Mouse (Mus musculus): Measurements from ENCODE around the gene Gpr1. TPM values are rescaled to one million over a fixed set of nuclear protein-coding genes. Genes with fewer than 3 reads are reported as not detected.

Gene Gpr1
- polyA plus RNA-seq, 1 experiment from 2014 or later: 0.17 TPM

DNA sequence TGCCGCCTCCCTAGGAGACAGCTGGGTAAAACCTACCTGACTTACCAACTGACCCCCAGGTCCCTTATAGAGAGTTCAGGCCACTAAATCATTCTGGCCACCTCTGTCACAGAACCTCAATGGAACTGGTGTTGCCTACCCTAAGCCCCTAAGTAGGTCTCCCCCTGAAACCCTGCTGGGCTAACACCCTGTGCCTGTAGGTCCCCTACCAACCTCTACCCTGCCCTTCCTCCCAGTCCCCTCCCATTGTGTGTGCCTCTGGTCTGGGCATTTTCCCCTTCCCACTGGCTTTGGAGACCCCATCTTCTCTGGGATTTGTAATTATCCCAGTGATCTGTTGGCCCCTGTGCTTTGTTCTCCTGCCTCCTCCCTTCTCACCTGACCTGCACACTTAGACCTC lies 10.9 kb downstream of the Gpr1 start:
- WGBS: 100% methylated on average over 1 of the region's 1 CpGs
- DNase-seq (ENCODE audit: low spot score): no peak

DNA sequence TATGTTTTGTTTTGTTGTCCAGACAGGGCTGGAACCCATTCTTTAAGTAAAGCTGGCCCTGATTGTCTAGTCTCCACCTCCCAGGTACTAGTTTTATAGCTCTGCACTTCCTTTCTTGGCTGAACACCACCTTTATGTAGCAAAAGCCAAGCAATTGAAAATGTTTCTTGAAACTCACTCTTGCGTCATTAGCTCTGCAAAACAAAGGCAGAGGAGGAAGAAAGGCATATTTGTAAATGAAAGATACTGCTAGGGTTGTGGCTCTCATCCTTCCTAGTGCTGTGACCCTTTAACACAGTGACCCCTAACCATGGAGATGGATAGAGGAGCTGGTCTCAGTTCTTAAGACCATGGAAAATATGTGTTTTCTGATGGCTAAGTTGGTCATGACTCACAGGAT lies 12.7 kb downstream of the Gpr1 start:
- Histone ChIP-seq H3K4me3 (replicated peaks; ENCODE audit: low read depth, low read length) (no peak overlapping the region), H3K4me1 (replicated peaks; ENCODE audit: insufficient read depth, low read length) (no peaks in the 10 kb centered on the region), H3K9ac (ENCODE audit: low read depth, low read length) (no peak overlapping the region), H3K27me3 (ENCODE audit: insufficient read depth, low read length) (no peaks in the 10 kb centered on the region), H3K9me3 (replicated peaks; ENCODE audit: low read length) (no peaks in the 10 kb centered on the region; the same call in 1 of the 2 replicates), H3K4me2 (ENCODE audit: low read length) (no peak overlapping the region), H3K27ac (no peak overlapping the region), H3K36me3 (ENCODE audit: insufficient read depth, low read length) (no peaks in the 10 kb centered on the region)
- DNase-seq (ENCODE audit: low spot score) (no peak), ATAC-seq (replicated peaks; ENCODE audit: low FRiP score, low read depth) (no peak)
- WGBS: 76% methylated on average over 1 of the region's 1 CpGs
- no peak for TF ChIP-seq CTCF (IDR thresholded peaks at IDR 0.05; ENCODE audit: low read depth)

More for the DNA sequence above, 10.9 kb downstream of the Gpr1 start:
- Histone ChIP-seq H3K27ac (no peak overlapping the region), H3K4me1 (replicated peaks; ENCODE audit: insufficient read depth, low read length) (no peaks in the 10 kb centered on the region), H3K27me3 (ENCODE audit: insufficient read depth, low read length) (no peaks in the 10 kb centered on the region), H3K36me3 (ENCODE audit: insufficient read depth, low read length) (no peaks in the 10 kb centered on the region), H3K9me3 (replicated peaks; ENCODE audit: low read length) (no peaks in the 10 kb centered on the region; the same call in 1 of the 2 replicates), H3K9ac (ENCODE audit: low read depth, low read length) (no peak overlapping the region), H3K4me3 (replicated peaks; ENCODE audit: low read depth, low read length) (no peak overlapping the region), H3K4me2 (ENCODE audit: low read length) (no peak overlapping the region)
- no peak for ATAC-seq (replicated peaks; ENCODE audit: low FRiP score, low read depth)
- no peak for TF ChIP-seq CTCF (IDR thresholded peaks at IDR 0.05; ENCODE audit: low read depth)

DNA sequence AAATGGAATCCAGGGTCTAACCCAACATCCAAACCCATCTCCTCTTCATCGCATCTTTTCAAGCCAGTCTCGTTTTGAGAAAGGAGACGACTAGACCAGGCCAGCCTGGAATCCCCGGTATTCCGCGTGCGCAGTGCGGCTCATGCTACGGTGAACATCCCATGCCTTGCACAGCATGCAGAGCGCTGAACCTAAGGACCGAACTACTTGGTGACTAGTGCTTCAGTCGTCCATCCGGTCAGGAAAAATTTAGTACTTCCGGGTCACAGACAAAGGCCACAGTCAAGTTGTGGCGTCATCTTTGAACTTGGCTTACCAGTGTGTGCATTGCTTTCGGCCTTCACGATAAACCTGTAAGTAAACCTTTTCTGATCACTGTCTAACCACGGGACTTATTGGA lies 14.0 kb downstream of the Gpr1 start:
- no peaks in the 10 kb centered on the region; the same call in 1 of the 2 replicates for H3K9me3 ChIP-seq (replicated peaks; ENCODE audit: low read length)
- no peak overlapping the region for H3K4me3 ChIP-seq (replicated peaks; ENCODE audit: low read depth, low read length)
- no peak for ATAC-seq (replicated peaks; ENCODE audit: low FRiP score, low read depth)
- 94% methylated on average over 18 of the region's 18 CpGs for WGBS
- no peak for TF ChIP-seq CTCF (IDR thresholded peaks at IDR 0.05; ENCODE audit: low read depth)
- DNase-seq (ENCODE audit: low spot score): no peak
- H3K27me3 ChIP-seq (ENCODE audit: insufficient read depth, low read length): no peaks in the 10 kb centered on the region
- no peaks in the 10 kb centered on the region for H3K4me1 ChIP-seq (replicated peaks; ENCODE audit: insufficient read depth, low read length)
- H3K4me2 ChIP-seq (ENCODE audit: low read length): no peak overlapping the region
- no peaks in the 10 kb centered on the region for H3K36me3 ChIP-seq (ENCODE audit: insufficient read depth, low read length)
- H3K27ac ChIP-seq: no peak overlapping the region
- H3K9ac ChIP-seq (ENCODE audit: low read depth, low read length): no peak overlapping the region

DNA sequence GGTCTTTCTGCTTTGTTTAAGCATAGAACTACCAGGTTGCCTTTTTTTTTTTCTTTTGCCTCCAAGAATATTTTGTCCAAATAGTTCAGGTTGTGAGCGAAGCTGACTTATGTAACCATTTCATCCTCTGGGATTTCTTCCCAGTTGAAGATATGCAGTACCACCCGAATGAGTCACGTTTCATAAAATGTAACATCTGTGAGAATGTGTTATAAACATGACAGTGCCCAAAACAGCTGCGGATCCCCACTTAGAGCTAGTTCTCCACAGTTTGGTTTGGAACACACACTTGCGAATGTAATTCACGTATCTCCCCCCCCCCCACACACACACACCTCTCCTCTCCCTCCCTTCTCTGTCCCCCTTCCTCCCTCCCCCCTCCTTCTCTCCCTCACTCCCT lies 15.0 kb downstream of the Gpr1 start:
- Histone ChIP-seq H3K9ac (ENCODE audit: low read depth, low read length) (no peak overlapping the region), H3K4me3 (replicated peaks; ENCODE audit: low read depth, low read length) (no peak overlapping the region), H3K9me3 (replicated peaks; ENCODE audit: low read length) (no peaks in the 10 kb centered on the region; the same call in 1 of the 2 replicates), H3K36me3 (ENCODE audit: insufficient read depth, low read length) (no peaks in the 10 kb centered on the region), H3K27ac (no peak overlapping the region), H3K27me3 (ENCODE audit: insufficient read depth, low read length) (no peaks in the 10 kb centered on the region), H3K4me2 (ENCODE audit: low read length) (no peak overlapping the region), H3K4me1 (replicated peaks; ENCODE audit: insufficient read depth, low read length) (no peaks in the 10 kb centered on the region)
- ATAC-seq (replicated peaks; ENCODE audit: low FRiP score, low read depth) (no peak), DNase-seq (ENCODE audit: low spot score) (no peak)
- WGBS: 90% methylated on average over 6 of the region's 6 CpGs
- TF ChIP-seq CTCF (IDR thresholded peaks at IDR 0.05; ENCODE audit: low read depth): no peak

DNA sequence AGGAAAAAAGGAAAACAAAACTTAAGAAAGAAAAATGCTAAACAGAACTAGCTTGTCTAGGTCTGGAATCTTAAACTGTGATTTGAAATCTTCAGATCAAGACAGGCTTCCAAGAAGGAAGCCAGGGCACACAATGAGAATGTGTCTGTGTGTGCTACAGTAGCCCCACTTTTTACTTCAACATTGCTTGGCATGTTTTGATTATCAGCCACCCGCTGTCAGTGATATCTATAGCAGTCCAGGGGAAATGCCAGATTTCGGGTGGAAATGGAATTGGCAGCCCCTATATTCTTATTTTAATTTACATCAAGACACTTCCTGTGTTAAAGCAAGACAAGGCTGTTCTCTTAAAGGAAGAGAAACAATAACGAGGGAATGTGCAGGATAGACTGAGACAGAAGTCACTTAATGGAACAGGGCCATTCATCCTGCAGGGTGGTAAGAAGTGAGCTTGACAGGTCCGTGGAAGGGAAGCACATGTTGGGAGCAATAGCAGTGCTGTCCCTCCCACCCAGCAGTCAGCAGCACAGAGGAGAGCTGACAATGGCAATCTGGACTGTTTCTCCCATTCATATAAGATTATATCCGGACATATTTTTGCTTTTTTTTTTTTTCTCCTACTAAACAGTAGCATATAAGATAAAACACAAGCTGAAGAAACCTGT lies 18.4 kb downstream of the Gpr1 start:
- no peaks in the 10 kb centered on the region for H3K36me3 ChIP-seq (ENCODE audit: insufficient read depth, low read length)
- H3K4me2 ChIP-seq (ENCODE audit: low read length): no peak overlapping the region
- H3K27ac ChIP-seq: no peak overlapping the region
- TF ChIP-seq CTCF (IDR thresholded peaks at IDR 0.05; ENCODE audit: low read depth): no peak
- H3K9ac ChIP-seq (ENCODE audit: low read depth, low read length): no peak overlapping the region
- no peaks in the 10 kb centered on the region for H3K27me3 ChIP-seq (ENCODE audit: insufficient read depth, low read length)
- ATAC-seq (replicated peaks; ENCODE audit: low FRiP score, low read depth): no peak
- no peak overlapping the region for H3K4me3 ChIP-seq (replicated peaks; ENCODE audit: low read depth, low read length)
- DNase-seq (ENCODE audit: low spot score): peak; percentile 46
- H3K4me1 ChIP-seq (replicated peaks; ENCODE audit: insufficient read depth, low read length): no peaks in the 10 kb centered on the region
- WGBS: 36% methylated on average over 5 of the region's 5 CpGs
- H3K9me3 ChIP-seq (replicated peaks; ENCODE audit: low read length): no peaks in the 10 kb centered on the region; the same call in 1 of the 2 replicates

DNA sequence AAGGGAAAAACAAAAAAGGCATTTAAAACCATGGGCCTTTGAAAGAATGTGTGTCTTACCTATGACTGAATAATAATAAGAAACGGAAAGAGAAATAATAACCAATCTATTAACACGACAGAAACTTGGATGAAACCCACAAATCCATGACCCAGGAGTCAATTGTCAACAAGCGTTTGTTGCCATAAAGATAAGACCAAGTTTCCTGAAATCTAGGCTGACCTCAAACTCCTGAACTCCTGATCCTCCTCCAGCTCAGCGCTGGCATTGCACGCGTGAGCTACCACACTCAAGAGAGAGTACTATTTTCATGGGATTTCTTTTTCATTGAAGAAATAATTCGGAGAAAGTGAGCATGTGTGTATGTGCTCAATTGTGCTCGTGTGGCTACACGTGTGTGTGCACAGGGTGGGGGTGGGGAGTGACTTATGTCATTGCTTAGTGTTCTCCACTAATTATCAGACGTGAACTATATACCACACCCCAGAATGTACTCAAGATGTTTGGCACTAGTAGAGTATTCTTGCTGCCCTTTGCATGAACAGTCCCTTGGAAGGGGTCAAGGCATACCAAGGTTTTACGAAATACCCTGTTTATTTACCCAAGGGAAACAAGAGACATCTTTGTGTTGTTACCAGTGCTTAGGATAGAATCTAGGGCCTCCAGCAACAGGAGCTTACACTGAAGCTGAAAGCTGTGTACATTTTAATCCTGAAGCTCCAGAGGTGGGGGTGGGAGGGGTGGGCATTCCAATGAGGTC lies 21.9 kb downstream of the Gpr1 start:
- WGBS: 55% methylated on average over 11 of the region's 11 CpGs
- Histone ChIP-seq H3K9ac (ENCODE audit: low read depth, low read length) (no peak overlapping the region), H3K4me1 (replicated peaks; ENCODE audit: insufficient read depth, low read length) (no peaks in the 10 kb centered on the region), H3K36me3 (ENCODE audit: insufficient read depth, low read length) (no peaks in the 10 kb centered on the region), H3K9me3 (replicated peaks; ENCODE audit: low read length) (no peaks in the 10 kb centered on the region), H3K27ac (no peak overlapping the region), H3K4me2 (ENCODE audit: low read length) (no peak overlapping the region), H3K27me3 (ENCODE audit: insufficient read depth, low read length) (no peaks in the 10 kb centered on the region), H3K4me3 (replicated peaks; ENCODE audit: low read depth, low read length) (no peak overlapping the region)
- no peak for TF ChIP-seq CTCF (IDR thresholded peaks at IDR 0.05; ENCODE audit: low read depth)
- DNase-seq (ENCODE audit: low spot score): peak; percentile 29
- ATAC-seq (replicated peaks; ENCODE audit: low FRiP score, low read depth): no peak
